Mouse (Mus musculus): Measurements from ENCODE around the gene Dusp3. TPM values are rescaled to one million over a fixed set of nuclear protein-coding genes. Genes with fewer than 3 reads are reported as not detected.

Gene Dusp3
- polyA plus RNA-seq, 1 experiment from 2014 or later = 15.3 TPM

DNA sequence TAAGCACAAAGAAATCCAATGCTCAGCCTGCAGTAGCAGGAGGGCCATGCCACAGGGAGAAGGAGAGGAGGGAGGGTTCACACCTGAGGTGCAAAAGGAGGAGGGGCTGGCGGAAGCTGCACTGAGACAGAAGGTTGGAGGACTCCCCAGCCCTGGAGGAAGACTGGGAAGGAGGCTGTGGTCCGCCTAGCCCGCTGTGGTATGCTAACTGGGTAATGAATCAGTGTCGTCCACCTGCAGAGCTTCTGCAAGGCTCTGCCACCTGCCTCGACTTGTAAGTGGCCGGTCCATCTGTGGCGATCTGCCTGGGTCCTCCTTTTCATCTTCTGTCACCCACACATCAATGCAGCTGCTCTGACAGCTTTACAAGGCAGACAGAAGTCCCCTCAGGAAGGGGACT, 18.5 kb downstream of the Dusp3 start:
- ATAC-seq (ENCODE audit: insufficient read depth, low FRiP score, low TSS enrichment) = no peak

DNA sequence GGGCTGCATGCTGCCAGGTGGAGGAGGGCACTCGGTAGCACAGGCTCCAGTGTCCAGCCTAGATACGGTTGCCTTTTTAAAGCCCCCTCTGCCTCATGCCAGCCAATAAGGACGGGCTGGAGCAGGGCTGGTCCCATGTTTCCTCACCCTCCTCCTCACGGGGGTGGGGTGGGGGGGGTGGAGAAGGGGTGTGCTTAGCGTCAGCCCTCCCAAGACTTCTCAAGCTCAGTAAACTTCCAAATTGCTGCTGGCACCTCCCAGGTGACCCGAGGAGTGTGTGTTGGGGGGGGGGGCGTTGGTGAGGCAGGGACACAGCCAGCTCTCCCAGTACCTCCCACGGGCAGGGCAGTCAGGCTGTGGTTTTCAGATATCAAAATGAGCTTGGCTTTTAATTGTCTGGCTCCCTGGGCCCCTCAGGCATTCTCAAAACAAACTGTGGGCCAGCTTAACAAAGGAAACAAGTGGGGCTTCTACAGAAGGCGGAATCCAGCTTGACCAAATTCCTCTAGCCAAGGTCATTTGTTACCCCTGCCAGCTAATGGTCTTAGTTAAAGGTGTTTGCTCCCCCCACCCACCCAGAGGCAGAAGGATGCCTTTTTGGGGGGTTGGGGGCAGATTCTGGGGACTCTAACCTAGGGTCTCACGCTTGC, 19.7 kb downstream of the Dusp3 start, which contains the start of gene Sost:
Gene Sost (minus strand): TSS at position 51 of the 650 bp plus-strand sequence.
- no peak within 1 kb of the TSS for H3K9ac ChIP-seq (ENCODE audit: low read length)

More for the DNA sequence above, 18.5 kb downstream of the Dusp3 start:
- Histone ChIP-seq H3K27me3 (ENCODE audit: control insufficient read depth, insufficient read depth, low read length) (peaks cover 14% of the 10 kb centered on the region), H3K9ac (ENCODE audit: low read length) (no peak overlapping the region), H3K4me3 (ENCODE audit: low read depth, low read length) (no peak overlapping the region), H3K4me1 (ENCODE audit: control insufficient read depth, insufficient read depth, low read length) (peaks cover 24% of the 10 kb centered on the region), H3K9me3 (ENCODE audit: control insufficient read depth, low read length) (no peaks in the 10 kb centered on the region), H3K27ac (ENCODE audit: low read depth, low read length) (no peak overlapping the region), H3K36me3 (ENCODE audit: control insufficient read depth, insufficient read depth, low read length) (no peaks in the 10 kb centered on the region), H3K4me2 (ENCODE audit: low read depth) (no peak overlapping the region)
- 2% methylated on average over 7 of the region's 7 CpGs for WGBS
- DNase-seq (ENCODE audit: low spot score) = no peak

GRCm38 (mm10) chr11:101965553-101965952, 21.3 kb downstream of the Dusp3 start:
- ATAC-seq (ENCODE audit: insufficient read depth, low FRiP score, low TSS enrichment) = no peak
- Histone ChIP-seq H3K27ac (ENCODE audit: low read depth, low read length) (no peak overlapping the region), H3K27me3 (ENCODE audit: control insufficient read depth, insufficient read depth, low read length) (peaks cover 33% of the 10 kb centered on the region), H3K4me3 (ENCODE audit: low read depth, low read length) (no peak overlapping the region), H3K4me2 (ENCODE audit: low read depth) (no peak overlapping the region), H3K9ac (ENCODE audit: low read length) (no peak overlapping the region), H3K9me3 (ENCODE audit: control insufficient read depth, low read length) (no peaks in the 10 kb centered on the region), H3K4me1 (ENCODE audit: control insufficient read depth, insufficient read depth, low read length) (peaks cover 30% of the 10 kb centered on the region), H3K36me3 (ENCODE audit: control insufficient read depth, insufficient read depth, low read length) (no peaks in the 10 kb centered on the region)
- no peak for DNase-seq (ENCODE audit: low spot score)
- WGBS = 10% methylated on average over 2 of the region's 2 CpGs

More for the DNA sequence above, 19.7 kb downstream of the Dusp3 start, which contains the start of gene Sost:
- H3K27me3 ChIP-seq (ENCODE audit: control insufficient read depth, insufficient read depth, low read length) = peaks cover 26% of the 10 kb centered on the region
- peaks cover 30% of the 10 kb centered on the region for H3K4me1 ChIP-seq (ENCODE audit: control insufficient read depth, insufficient read depth, low read length)
- no peak within 1 kb of the TSS for H3K27ac ChIP-seq (ENCODE audit: low read depth, low read length)
- H3K4me2 ChIP-seq (ENCODE audit: low read depth) = no peak within 1 kb of the TSS
- no peak for DNase-seq (ENCODE audit: low spot score)
- WGBS = 12% methylated on average over 10 of the region's 10 CpGs
- ATAC-seq (ENCODE audit: insufficient read depth, low FRiP score, low TSS enrichment) = no peak
- H3K4me3 ChIP-seq (ENCODE audit: low read depth, low read length) = no peak within 1 kb of the TSS
- H3K9me3 ChIP-seq (ENCODE audit: control insufficient read depth, low read length) = no peaks in the 10 kb centered on the region
- H3K36me3 ChIP-seq (ENCODE audit: control insufficient read depth, insufficient read depth, low read length) = no peaks in the 10 kb centered on the region

DNA sequence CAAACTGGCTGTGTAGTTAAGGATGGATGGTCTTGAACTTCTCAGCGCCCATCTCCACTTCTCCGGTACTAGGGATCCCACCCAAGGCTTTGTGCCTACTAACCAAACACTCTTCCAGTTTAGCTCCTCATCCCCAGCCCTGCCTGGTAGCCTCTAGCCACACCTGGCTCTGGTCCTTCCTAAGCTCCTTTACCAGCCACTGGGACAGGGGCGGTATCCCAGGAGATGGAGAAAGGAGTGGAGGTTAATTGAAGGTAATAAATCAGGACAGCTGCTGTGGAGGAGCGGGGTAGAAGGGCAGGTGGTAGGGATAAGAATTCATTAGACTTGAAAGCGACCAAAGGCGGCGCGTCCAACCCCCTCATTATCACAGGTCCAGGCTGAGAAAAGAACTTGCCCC, 22.2 kb downstream of the Dusp3 start:
- 1% methylated on average over 8 of the region's 8 CpGs for WGBS
- Histone ChIP-seq H3K27ac (ENCODE audit: low read depth, low read length) (no peak overlapping the region), H3K4me2 (ENCODE audit: low read depth) (peak overlapping the region; percentile 96)

GRCm38 (mm10) chr11:101963473-101964291, 23.1 kb downstream of the Dusp3 start:
- peak overlapping the region; percentile 96 for H3K4me2 ChIP-seq (ENCODE audit: low read depth)
- WGBS = under 1% methylated on average over 78 of the region's 78 CpGs
- no peak; the same call in 1 of the 2 replicates for ATAC-seq (ENCODE audit: insufficient read depth, low FRiP score, low TSS enrichment)
- H3K27ac ChIP-seq (ENCODE audit: low read depth, low read length) = no peak overlapping the region
- H3K27me3 ChIP-seq (ENCODE audit: control insufficient read depth, insufficient read depth, low read length) = peaks cover 33% of the 10 kb centered on the region
- peak overlapping the region; percentile 48 for H3K4me3 ChIP-seq (ENCODE audit: low read depth, low read length)
- peak; percentile 69 for DNase-seq (ENCODE audit: low spot score)
- H3K36me3 ChIP-seq (ENCODE audit: control insufficient read depth, insufficient read depth, low read length) = no peaks in the 10 kb centered on the region
- no peaks in the 10 kb centered on the region for H3K9me3 ChIP-seq (ENCODE audit: control insufficient read depth, low read length)
- peak overlapping the region; percentile 63 for H3K9ac ChIP-seq (ENCODE audit: low read length)
- H3K4me1 ChIP-seq (ENCODE audit: control insufficient read depth, insufficient read depth, low read length) = peaks cover 30% of the 10 kb centered on the region

More for the DNA sequence above, 22.2 kb downstream of the Dusp3 start:
- Histone ChIP-seq H3K4me1 (ENCODE audit: control insufficient read depth, insufficient read depth, low read length) (peaks cover 30% of the 10 kb centered on the region), H3K27me3 (ENCODE audit: control insufficient read depth, insufficient read depth, low read length) (peaks cover 33% of the 10 kb centered on the region), H3K4me3 (ENCODE audit: low read depth, low read length) (no peak overlapping the region), H3K9ac (ENCODE audit: low read length) (no peak overlapping the region), H3K9me3 (ENCODE audit: control insufficient read depth, low read length) (no peaks in the 10 kb centered on the region), H3K36me3 (ENCODE audit: control insufficient read depth, insufficient read depth, low read length) (no peaks in the 10 kb centered on the region)
- ATAC-seq (ENCODE audit: insufficient read depth, low FRiP score, low TSS enrichment) (peak; percentile 43; the same call in 1 of the 2 replicates), DNase-seq (ENCODE audit: low spot score) (peak; percentile 57)

DNA sequence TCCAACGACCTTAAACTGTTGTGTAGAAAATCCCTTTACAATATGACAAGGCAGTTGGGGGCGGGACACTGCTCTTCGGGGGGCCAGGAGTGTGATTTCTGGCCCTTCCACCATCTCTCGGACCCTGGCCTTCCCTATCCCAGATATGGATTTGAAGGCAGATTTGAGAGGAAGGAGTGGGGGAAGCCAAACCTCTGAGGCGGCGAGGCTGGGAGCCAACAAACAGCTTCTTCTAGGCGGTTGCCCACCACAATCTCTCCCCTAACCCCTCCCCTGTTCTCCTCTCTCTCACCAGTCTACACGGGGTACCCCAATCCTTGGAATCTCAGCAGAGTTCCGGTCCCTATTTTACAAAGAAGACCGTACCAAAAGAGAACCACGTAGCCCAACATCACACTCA, 23.8 kb downstream of the Dusp3 start:
- H3K9ac ChIP-seq (ENCODE audit: low read length) = 0 out of 2 replicates have a peak overlapping the region, but pooled peaks have one; percentile 63
- no peaks in the 10 kb centered on the region for H3K9me3 ChIP-seq (ENCODE audit: control insufficient read depth, low read length)
- H3K27me3 ChIP-seq (ENCODE audit: control insufficient read depth, insufficient read depth, low read length) = peaks cover 33% of the 10 kb centered on the region
- under 1% methylated on average over 11 of the region's 11 CpGs for WGBS
- no peak overlapping the region for H3K27ac ChIP-seq (ENCODE audit: low read depth, low read length)
- DNase-seq (ENCODE audit: low spot score) (no peak), ATAC-seq (ENCODE audit: insufficient read depth, low FRiP score, low TSS enrichment) (no peak)
- peaks cover 24% of the 10 kb centered on the region for H3K4me1 ChIP-seq (ENCODE audit: control insufficient read depth, insufficient read depth, low read length)
- peak overlapping the region; percentile 48 for H3K4me3 ChIP-seq (ENCODE audit: low read depth, low read length)
- H3K36me3 ChIP-seq (ENCODE audit: control insufficient read depth, insufficient read depth, low read length) = no peaks in the 10 kb centered on the region
- peak overlapping the region; percentile 96 for H3K4me2 ChIP-seq (ENCODE audit: low read depth)

GRCm38 (mm10) chr11:101957476-101957875, 29.3 kb downstream of the Dusp3 start:
- Histone ChIP-seq H3K4me3 (ENCODE audit: low read depth, low read length) (no peak overlapping the region), H3K27ac (ENCODE audit: low read depth, low read length) (no peak overlapping the region), H3K4me2 (ENCODE audit: low read depth) (no peak overlapping the region), H3K36me3 (ENCODE audit: control insufficient read depth, insufficient read depth, low read length) (no peaks in the 10 kb centered on the region), H3K9me3 (ENCODE audit: control insufficient read depth, low read length) (no peaks in the 10 kb centered on the region), H3K27me3 (ENCODE audit: control insufficient read depth, insufficient read depth, low read length) (peaks cover 10% of the 10 kb centered on the region), H3K9ac (ENCODE audit: low read length) (no peak overlapping the region), H3K4me1 (ENCODE audit: control insufficient read depth, insufficient read depth, low read length) (peaks cover 9% of the 10 kb centered on the region)
- DNase-seq (ENCODE audit: low spot score) = no peak
- ATAC-seq (ENCODE audit: insufficient read depth, low FRiP score, low TSS enrichment) = no peak
- WGBS = 69% methylated on average over 5 of the region's 5 CpGs

DNA sequence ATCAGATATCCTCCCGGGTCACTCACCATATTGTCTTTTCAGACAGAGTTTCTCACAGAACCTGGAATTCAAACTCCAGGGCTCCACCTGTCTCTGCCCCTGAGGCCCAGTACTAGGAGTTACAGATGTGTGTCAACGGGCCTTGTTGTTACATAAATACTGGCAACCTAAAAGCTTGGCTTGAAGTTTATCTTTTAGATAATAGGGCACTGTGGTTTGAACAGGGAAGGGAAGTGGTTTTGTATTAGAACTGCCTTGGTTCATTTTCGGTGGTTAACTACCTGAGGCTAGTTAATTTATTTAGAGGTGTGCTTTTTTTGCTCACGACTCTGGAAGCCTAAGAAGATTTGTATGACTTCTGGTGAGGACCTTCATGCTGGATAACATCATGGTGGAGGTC, 33.4 kb downstream of the Dusp3 start:
- DNase-seq (ENCODE audit: low spot score) = no peak
- no peak overlapping the region for H3K27ac ChIP-seq (ENCODE audit: low read depth, low read length)
- no peaks in the 10 kb centered on the region for H3K9me3 ChIP-seq (ENCODE audit: control insufficient read depth, low read length)
- H3K4me1 ChIP-seq (ENCODE audit: control insufficient read depth, insufficient read depth, low read length) = peaks cover 9% of the 10 kb centered on the region
- WGBS = 79% methylated on average over 4 of the region's 4 CpGs
- H3K27me3 ChIP-seq (ENCODE audit: control insufficient read depth, insufficient read depth, low read length) = 0 out of 2 replicates have a peak, but pooled peaks cover 4% of the 10 kb centered on the region
- H3K9ac ChIP-seq (ENCODE audit: low read length) = no peak overlapping the region
- H3K36me3 ChIP-seq (ENCODE audit: control insufficient read depth, insufficient read depth, low read length) = no peaks in the 10 kb centered on the region
- ATAC-seq (ENCODE audit: insufficient read depth, low FRiP score, low TSS enrichment) = no peak
- H3K4me2 ChIP-seq (ENCODE audit: low read depth) = no peak overlapping the region
- H3K4me3 ChIP-seq (ENCODE audit: low read depth, low read length) = no peak overlapping the region
